Mouse (Mus musculus) stomach, embryonic 16.5 days (tissue): Measurements from ENCODE around the gene Mroh2a. TPM values are rescaled to one million over a fixed set of nuclear protein-coding genes. Genes with fewer than 3 reads are reported as not detected.

Source experiments
- ATAC-seq: fragments of 200-750 bp; cut with Nextera tagmentation; 2 replicates; pipeline ENCODE4 v1.8.0; 2017; ENCODE audit warnings: moderate number of reproducible peaks, moderate TSS enrichment; ENCODE audit not compliant: insufficient read depth, low FRiP score
- H3K27ac ChIP-seq: fragments of 300-500 bp; sonication (generic); 2 replicates; pipeline ENCODE4 v1.5.1; 2014; ENCODE audit warnings: low read length
- H3K27me3 ChIP-seq: fragments of 300-500 bp; sonication (generic); 2 replicates; pipeline ENCODE4 v1.6.1; 2014; ENCODE audit warnings: low read length, control low read depth, mixed read lengths; ENCODE audit not compliant: control insufficient read depth, insufficient read depth
- H3K36me3 ChIP-seq: fragments of 300-500 bp; sonication (generic); 2 replicates; pipeline ENCODE4 v1.6.1; 2014; ENCODE audit warnings: low read length; ENCODE audit not compliant: control insufficient read depth, insufficient read depth
- H3K4me1 ChIP-seq: fragments of 300-500 bp; sonication (generic); 2 replicates; pipeline ENCODE4 v1.6.1; 2014; ENCODE audit warnings: low read length, control low read depth, mixed read lengths; ENCODE audit not compliant: control insufficient read depth, insufficient read depth
- H3K4me2 ChIP-seq: fragments of 300-500 bp; sonication (generic); 2 replicates; pipeline ENCODE4 v1.6.1; 2014; ENCODE audit warnings: low read depth, low read length, mixed read lengths
- H3K4me3 ChIP-seq: fragments of 300-500 bp; sonication (generic); replicated peaks from 2 replicates; pipeline ENCODE4 v1.5.1; 2014; ENCODE audit warnings: mild to moderate bottlenecking, low read length
- H3K9ac ChIP-seq: fragments of 300-500 bp; sonication (generic); 2 replicates; pipeline ENCODE4 v1.6.1; 2014; ENCODE audit warnings: low read length
- H3K9me3 ChIP-seq: fragments of 300-500 bp; sonication (generic); replicated peaks from 2 replicates; pipeline ENCODE4 v1.6.1; 2016; ENCODE audit warnings: low read length, control low read depth; ENCODE audit not compliant: control insufficient read depth
- WGBS: fragments of 180-500 bp; shearing (Covaris S2); extraction: QIAGEN DNeasy Blood & Tissue Kit; methylation state at CpG from one replicate; pipeline ENCODE4 v1.1.7; 2014; 5-methylcytosine and 5-hydroxymethylcytosine counted together
- polyA plus RNA-seq: library from polyadenylated mRNA; unstranded; fragments of >200 nt; fragmentation: Nextera tagmentation; extraction: Ambion mirVana; gene quantifications from 2 replicates; pipeline ENCODE4 v1.2.1, GENCODE M21; 2015

Mroh2a gene
- polyA plus RNA-seq, 1 experiment from 2014 or later, result 1.6 TPM

DNA sequence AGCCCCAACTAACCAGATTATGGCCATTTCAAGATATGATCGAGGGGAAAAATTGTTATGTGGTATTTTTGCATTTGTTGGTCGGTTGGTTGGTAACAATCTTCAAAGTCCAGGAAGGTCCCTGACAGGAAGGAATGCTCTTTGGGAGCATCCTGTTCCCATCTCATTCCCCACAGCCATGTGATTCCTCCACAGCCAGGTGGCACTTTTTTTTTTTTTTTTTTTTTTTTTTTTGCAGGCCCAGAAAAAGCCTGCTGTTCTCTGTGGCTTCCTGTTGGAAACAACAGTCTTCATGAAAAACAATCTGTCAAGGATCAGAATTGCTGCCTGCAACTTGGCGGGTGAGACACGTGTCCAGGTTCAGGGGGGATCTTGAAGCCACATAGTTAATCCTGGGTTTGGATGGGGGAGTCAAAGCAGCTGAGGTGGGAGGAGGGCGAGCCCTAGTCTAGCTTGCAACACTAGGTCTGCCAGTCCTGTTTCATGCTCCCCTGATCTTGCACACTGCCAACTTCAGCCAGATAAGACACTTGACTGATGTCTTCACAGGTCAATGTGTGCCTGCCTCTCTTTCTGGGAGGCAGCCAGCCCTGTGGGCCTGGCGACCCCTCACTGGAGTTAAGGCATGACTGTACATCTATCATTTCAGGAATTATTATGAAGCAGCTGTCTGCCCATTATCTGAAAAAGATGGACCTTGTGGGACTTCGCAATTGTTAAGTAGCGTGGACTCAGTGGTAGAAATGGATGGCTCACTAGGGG lies 32.3 kb downstream of the Mroh2a start:
- 62% methylated on average over 8 of the region's 8 CpGs for WGBS

DNA sequence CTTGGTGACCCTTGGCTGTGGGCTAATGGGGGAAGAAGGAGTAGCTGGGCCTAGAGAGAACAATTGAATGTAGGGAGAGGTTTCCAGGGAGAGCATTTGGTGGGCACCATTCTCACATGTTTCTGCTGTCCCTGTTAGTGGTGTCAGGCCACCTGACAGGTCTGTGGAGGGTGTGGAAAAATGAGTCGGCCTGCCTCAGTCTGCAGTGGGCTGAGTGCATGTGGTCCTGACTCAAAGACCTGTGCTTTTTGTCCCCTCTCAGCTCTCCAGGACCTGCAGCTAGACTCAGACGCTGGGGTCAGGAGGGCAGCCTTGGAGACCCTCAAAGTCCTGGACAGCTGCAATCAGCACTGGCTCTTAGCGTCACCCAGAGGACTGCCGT lies 32.8 kb downstream of the Mroh2a start:
- WGBS, result 67% methylated on average over 4 of the region's 4 CpGs
- peak overlapping the region; percentile 3; the same call in 1 of the 2 replicates for H3K27ac ChIP-seq

More for the DNA sequence above, 32.3 kb downstream of the Mroh2a start:
- peaks cover 39% of the 10 kb centered on the region for H3K36me3 ChIP-seq
- no peaks in the 10 kb centered on the region for H3K27me3 ChIP-seq
- H3K4me1 ChIP-seq, result peaks cover 18% of the 10 kb centered on the region
- H3K9ac ChIP-seq, result no peak overlapping the region
- H3K4me3 ChIP-seq, result no peak overlapping the region
- no peak overlapping the region for H3K4me2 ChIP-seq
- ATAC-seq, result 0 out of 2 replicates have a peak, but pooled peaks have one; percentile 0
- peak overlapping the region; percentile 3; the same call in 1 of the 2 replicates for H3K27ac ChIP-seq
- 0 out of 2 replicates have a peak, but pooled peaks cover 5% of the 10 kb centered on the region for H3K9me3 ChIP-seq

DNA sequence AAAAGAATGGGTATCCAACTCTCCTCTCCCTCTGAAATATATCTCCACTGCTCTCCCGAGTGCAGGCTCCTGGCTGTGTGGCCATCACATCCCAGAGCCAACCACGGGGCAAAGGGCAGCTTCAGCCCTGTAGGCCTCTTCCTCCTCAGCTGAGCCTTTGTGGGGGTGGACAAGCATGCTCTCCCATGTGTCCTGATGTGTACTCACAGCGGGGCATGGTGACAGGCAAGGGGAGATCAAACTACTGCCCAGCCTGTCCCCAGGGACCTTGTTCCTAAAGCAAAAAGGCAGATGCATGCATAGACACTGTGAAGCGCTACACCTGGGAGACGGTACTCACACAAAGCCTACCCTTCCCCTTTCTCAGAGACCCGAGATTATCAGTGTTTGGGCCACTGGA lies 33.3 kb downstream of the Mroh2a start:
- Histone ChIP-seq H3K9ac (no peak overlapping the region), H3K27me3 (no peaks in the 10 kb centered on the region), H3K27ac (no peak overlapping the region), H3K36me3 (peaks cover 49% of the 10 kb centered on the region), H3K9me3 (no peaks in the 10 kb centered on the region), H3K4me1 (peaks cover 18% of the 10 kb centered on the region), H3K4me2 (no peak overlapping the region), H3K4me3 (no peak overlapping the region)
- ATAC-seq, result peak; percentile 4; the same call in 1 of the 2 replicates
- 74% methylated on average over 6 of the region's 6 CpGs for WGBS

More for the DNA sequence above, 32.8 kb downstream of the Mroh2a start:
- H3K27me3 ChIP-seq, result no peaks in the 10 kb centered on the region
- peaks cover 18% of the 10 kb centered on the region for H3K4me1 ChIP-seq
- ATAC-seq, result no peak
- no peak overlapping the region for H3K4me3 ChIP-seq
- no peak overlapping the region for H3K4me2 ChIP-seq
- H3K9ac ChIP-seq, result no peak overlapping the region
- 0 out of 2 replicates have a peak, but pooled peaks cover 3% of the 10 kb centered on the region for H3K9me3 ChIP-seq
- H3K36me3 ChIP-seq, result peaks cover 45% of the 10 kb centered on the region

DNA sequence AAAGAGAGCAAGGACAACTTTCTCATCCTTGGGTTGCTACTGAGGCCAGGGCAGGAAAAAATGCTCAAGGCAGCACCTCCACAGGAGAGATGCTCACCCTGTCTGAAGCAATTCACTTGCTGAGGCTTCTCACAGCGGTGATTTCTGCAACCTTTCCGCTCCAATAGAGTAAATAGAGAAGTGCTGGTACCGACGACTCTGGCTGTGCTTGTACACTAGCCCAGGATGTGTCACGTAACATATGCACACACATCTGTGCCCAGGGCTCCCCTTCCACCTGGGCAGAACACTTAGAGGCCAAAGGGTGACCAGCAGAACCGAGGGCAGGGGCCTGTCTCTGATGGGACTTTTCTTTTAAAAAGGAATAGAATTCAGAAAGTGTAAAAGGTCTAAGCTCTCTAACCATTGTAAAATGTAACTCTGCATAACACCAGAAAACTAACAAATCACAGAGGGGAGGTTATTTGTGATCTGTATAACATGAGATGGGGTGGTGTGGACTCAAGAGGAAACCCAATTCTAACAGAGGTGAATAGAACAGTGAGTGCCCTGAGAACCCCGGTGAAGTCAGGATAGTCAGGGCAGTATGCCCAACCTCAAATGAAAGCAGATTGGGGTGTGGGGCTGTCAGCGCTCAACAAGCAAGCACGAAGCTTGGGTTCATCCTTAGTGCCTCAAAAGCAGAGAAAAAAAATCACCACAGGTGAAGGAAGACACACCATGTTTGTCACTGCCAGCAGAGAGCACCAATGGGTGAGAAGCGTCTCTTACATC lies 34.0 kb downstream of the Mroh2a start:
- Histone ChIP-seq H3K4me1 (peaks cover 18% of the 10 kb centered on the region), H3K4me3 (no peak overlapping the region), H3K36me3 (peaks cover 56% of the 10 kb centered on the region), H3K27ac (no peak overlapping the region), H3K27me3 (no peaks in the 10 kb centered on the region), H3K9ac (no peak overlapping the region), H3K9me3 (no peaks in the 10 kb centered on the region), H3K4me2 (no peak overlapping the region)
- 79% methylated on average over 10 of the region's 10 CpGs for WGBS
- no peak for ATAC-seq

DNA sequence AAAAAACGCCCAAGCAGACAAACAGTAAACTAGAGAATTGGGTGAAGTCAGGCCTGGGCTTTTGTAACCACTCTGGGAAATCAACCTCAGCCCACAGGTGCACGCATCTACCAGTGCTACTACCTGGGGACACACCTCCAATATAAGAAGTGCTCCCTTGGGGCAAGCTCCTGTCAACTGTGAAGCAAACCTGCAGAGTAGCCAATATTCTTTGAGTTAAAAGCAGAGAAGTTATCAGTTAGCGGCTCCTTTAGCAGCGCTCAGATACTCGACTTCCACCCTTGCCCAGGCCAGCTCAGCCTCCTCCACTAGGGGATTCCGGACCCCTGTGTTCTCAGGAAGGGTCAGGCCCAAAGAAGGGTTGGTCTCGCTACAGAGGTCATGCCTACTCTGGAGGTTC lies 34.9 kb downstream of the Mroh2a start:
- Histone ChIP-seq H3K9ac (no peak overlapping the region), H3K36me3 (peaks cover 65% of the 10 kb centered on the region), H3K27me3 (no peaks in the 10 kb centered on the region), H3K4me3 (no peak overlapping the region), H3K27ac (peak overlapping the region; percentile 7), H3K4me1 (peaks cover 18% of the 10 kb centered on the region), H3K9me3 (no peaks in the 10 kb centered on the region), H3K4me2 (no peak overlapping the region)
- 85% methylated on average over 7 of the region's 7 CpGs for WGBS
- ATAC-seq, result no peak

DNA sequence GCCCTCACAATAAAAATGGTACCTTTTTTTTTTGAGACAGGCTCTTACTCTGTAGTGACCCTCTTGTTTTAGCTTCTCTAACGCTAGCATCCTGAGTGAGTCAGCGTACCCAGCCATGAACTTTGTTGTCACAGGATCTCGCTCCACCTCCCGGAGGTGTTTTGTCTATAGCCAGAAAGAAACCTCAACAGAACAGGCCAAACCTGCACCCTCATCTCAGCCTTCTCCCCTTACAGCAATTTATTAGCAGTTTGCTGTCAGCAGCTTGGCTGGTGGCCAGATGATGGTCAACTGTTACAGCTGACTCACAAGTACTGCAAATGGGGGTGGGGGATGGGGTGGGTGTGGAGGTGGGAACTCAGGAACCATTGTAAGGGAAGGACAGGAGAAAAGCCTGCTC lies 35.5 kb downstream of the Mroh2a start:
- Histone ChIP-seq H3K9ac (no peak overlapping the region), H3K27me3 (no peaks in the 10 kb centered on the region), H3K27ac (peak overlapping the region; percentile 12), H3K4me2 (no peak overlapping the region), H3K9me3 (no peaks in the 10 kb centered on the region), H3K4me1 (peaks cover 18% of the 10 kb centered on the region), H3K36me3 (peaks cover 71% of the 10 kb centered on the region), H3K4me3 (no peak overlapping the region)
- ATAC-seq, result peak; percentile 51
- 47% methylated on average over 4 of the region's 4 CpGs for WGBS

DNA sequence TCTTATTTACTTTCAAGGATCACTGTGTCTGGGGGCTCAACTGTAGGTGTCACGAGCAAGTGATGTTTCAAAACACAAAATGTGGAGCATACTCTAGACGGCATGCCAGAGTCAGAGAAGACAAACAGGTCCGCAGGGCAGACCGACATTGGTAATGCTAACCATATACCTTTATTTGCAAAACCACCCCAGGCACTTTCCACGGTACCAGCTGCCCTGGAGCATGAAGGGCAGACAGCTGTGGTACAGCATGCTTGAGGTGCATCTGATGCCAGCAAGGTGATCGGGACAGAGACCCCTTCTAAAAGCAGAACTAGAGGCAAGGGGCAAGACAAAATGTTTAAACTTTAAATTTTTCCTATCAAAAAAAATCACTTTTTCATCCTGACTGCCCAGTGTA lies 36.2 kb downstream of the Mroh2a start:
- Histone ChIP-seq H3K27me3 (no peaks in the 10 kb centered on the region), H3K4me2 (no peak overlapping the region), H3K9ac (no peak overlapping the region), H3K4me1 (peaks cover 18% of the 10 kb centered on the region), H3K36me3 (peaks cover 78% of the 10 kb centered on the region), H3K9me3 (no peaks in the 10 kb centered on the region), H3K4me3 (no peak overlapping the region), H3K27ac (peak overlapping the region; percentile 12; the same call in 1 of the 2 replicates)
- whole genome bisulfite sequencing, result 66% methylated on average over 6 of the region's 6 CpGs
- ATAC-seq, result no peak

DNA sequence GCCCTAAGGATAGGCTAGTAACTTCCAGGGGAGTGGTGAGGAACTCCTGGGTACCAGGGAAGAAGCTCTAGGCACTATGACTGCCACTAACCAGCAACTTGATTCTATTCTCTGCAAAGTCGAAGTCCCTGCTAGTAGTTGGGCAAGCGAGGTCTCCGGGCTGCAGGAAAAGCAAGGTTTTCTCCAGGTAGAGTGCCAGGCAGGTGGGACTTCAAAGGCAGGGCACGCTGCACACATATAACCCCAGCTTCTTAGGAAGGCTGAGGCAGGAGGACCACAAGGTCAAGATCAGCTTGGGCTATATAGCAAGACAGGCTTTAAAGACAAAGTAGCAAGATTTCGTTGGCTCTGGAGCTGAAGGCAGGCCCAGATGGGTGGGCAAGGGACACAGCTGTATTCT lies 37.0 kb downstream of the Mroh2a start:
- no peaks in the 10 kb centered on the region for H3K27me3 ChIP-seq
- H3K9me3 ChIP-seq, result no peaks in the 10 kb centered on the region
- ATAC-seq, result no peak
- H3K4me2 ChIP-seq, result no peak overlapping the region
- no peak overlapping the region for H3K9ac ChIP-seq
- no peak overlapping the region for H3K27ac ChIP-seq
- peaks cover 18% of the 10 kb centered on the region for H3K4me1 ChIP-seq
- H3K4me3 ChIP-seq, result no peak overlapping the region
- H3K36me3 ChIP-seq, result peaks cover 86% of the 10 kb centered on the region
- 89% methylated on average over 5 of the region's 5 CpGs for WGBS

DNA sequence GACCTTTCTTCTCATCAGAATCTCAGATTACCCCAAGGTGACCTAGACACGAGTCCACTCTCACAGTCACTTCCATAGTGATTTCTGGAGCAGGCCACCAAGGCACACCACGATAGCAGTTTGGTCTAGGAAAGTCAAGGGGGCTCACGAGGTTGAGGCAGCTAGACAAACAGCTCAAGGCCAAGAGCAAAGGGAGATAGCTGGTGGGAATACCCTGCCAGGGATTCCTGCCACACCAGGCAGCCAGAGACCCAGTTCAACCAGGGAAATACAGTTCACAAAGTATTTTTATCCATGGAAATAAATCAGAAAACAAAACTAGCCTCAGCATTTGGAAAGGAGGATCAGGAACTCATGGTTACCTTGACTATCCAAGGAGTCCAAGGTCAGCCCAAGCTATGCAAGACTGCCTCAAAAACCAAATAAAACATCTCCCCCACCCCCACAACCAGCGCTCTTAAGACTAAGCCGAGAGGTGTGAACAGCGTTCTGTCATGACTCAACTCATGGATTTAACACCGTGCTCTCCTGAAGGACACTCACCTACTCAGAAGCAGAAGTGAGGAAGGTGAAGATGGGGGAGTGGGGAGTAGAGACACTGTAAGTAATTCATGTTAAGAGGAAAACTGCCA lies 37.6 kb downstream of the Mroh2a start:
- H3K4me3 ChIP-seq, result no peak overlapping the region
- 83% methylated on average over 7 of the region's 7 CpGs for WGBS
- H3K27ac ChIP-seq, result no peak overlapping the region
- peaks cover 92% of the 10 kb centered on the region for H3K36me3 ChIP-seq
- no peak overlapping the region for H3K9ac ChIP-seq
- H3K4me1 ChIP-seq, result peaks cover 16% of the 10 kb centered on the region
- ATAC-seq, result no peak
- no peak overlapping the region for H3K4me2 ChIP-seq
- H3K27me3 ChIP-seq, result no peaks in the 10 kb centered on the region
- H3K9me3 ChIP-seq, result no peaks in the 10 kb centered on the region
